Mouse (Mus musculus) ES-E14 (cell line): ENCODE results near the gene Sptssb.

Experiments
- HCFC1 ChIP-seq: IDR thresholded peaks from 2 replicates; pipeline ENCODE4 v1.6.1; 2012; ENCODE audit warnings: low read length, inconsistent platforms, borderline replicate concordance; ENCODE audit not compliant: insufficient read depth
- MAFK ChIP-seq: IDR thresholded peaks from 2 replicates; pipeline ENCODE4 v1.6.1; 2014; ENCODE audit warnings: mild to moderate bottlenecking, low read depth, low read length, inconsistent platforms; ENCODE audit not compliant: insufficient read depth
- ZC3H11A ChIP-seq: IDR thresholded peaks from 2 replicates; pipeline ENCODE4 v1.6.1; 2012; ENCODE audit warnings: low read depth, mild to moderate bottlenecking, inconsistent platforms, low read length, borderline replicate concordance
- ZNF384 ChIP-seq: IDR thresholded peaks from 2 replicates; pipeline ENCODE4 v1.6.1; 2012; ENCODE audit warnings: low read depth, low read length, inconsistent platforms

DNA sequence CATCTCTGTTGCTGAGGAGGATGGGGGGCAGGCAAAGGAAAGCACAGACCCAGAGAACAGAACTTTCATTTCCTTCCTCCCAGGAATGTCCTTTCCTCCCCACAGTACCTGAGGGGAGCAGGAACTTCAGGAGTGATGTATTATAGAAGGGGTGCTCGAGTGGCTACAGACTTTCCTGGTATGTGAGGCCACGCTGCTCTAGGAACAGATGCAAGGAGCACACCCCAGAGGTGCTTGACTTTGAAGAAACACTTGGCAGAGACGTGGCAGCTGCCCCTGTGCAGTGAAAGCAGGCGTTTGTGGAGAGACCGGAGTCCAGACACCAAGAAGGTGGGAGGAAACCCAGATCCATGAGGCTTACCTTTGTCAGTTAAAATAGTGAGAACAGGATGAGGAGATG is 40.6 kb upstream of the Sptssb start:
- no peak for TF ChIP-seq MAFK
- TF ChIP-seq HCFC1 = no peak
- TF ChIP-seq ZC3H11A = no peak
- no peak for TF ChIP-seq ZNF384
